Mouse (Mus musculus): ENCODE measurements around the gene Ccr9. TPM values are rescaled to one million over a fixed set of nuclear protein-coding genes. Genes with fewer than 3 reads are reported as not detected.

The Ccr9 gene
- polyA plus RNA-seq, 1 experiment from 2014 or later: 0.16 TPM

Other genes starting within 250 kb of the Ccr9 start
- gene Limd1, start 199.7 kb upstream of the Ccr9 start, polyA plus RNA-seq (2015; fragmentation: Nextera tagmentation; extraction: Ambion mirVana): 22.8 and 23.2 TPM in 2 replicates
- gene Sacm1l, start 148.7 kb upstream of the Ccr9 start, polyA plus RNA-seq (2015; fragmentation: Nextera tagmentation; extraction: Ambion mirVana): 25.7 and 26.5 TPM in 2 replicates
- gene Slc6a20b, start 45.9 kb upstream of the Ccr9 start, polyA plus RNA-seq (2015; fragmentation: Nextera tagmentation; extraction: Ambion mirVana): 0.24 and 0.31 TPM in 2 replicates
- 3.6 and 3.7 TPM in 2 replicates for gene Slc6a20a, start 446 bp downstream of the Ccr9 start, polyA plus RNA-seq (2015; fragmentation: Nextera tagmentation; extraction: Ambion mirVana)
- gene Lztfl1, start 39.3 kb downstream of the Ccr9 start, polyA plus RNA-seq (2015; fragmentation: Nextera tagmentation; extraction: Ambion mirVana): 16.4 and 17.4 TPM in 2 replicates
- 0.08 and 0.22 TPM in 2 replicates for gene Cxcr6, start 128.0 kb downstream of the Ccr9 start, polyA plus RNA-seq (2015; fragmentation: Nextera tagmentation; extraction: Ambion mirVana)
- gene Fyco1, start 173.5 kb downstream of the Ccr9 start, polyA plus RNA-seq (2015; fragmentation: Nextera tagmentation; extraction: Ambion mirVana): 3.8 and 4.0 TPM in 2 replicates
- gene Xcr1, start 183.6 kb downstream of the Ccr9 start, polyA plus RNA-seq (2015; fragmentation: Nextera tagmentation; extraction: Ambion mirVana): 0.03 TPM in 1 of 2 replicates, not detected in the other